Mouse (Mus musculus): ENCODE data around the gene Fam129a.
A peak's percentile ranks its signal among the peaks of the same experiment; 100 is the strongest.
"Not testable (repeated sequence)": the region's sequence is repeated elsewhere in the genome, so short reads cannot be mapped to it uniquely, and the experiment has no call there.

Gene Fam129a

DNA sequence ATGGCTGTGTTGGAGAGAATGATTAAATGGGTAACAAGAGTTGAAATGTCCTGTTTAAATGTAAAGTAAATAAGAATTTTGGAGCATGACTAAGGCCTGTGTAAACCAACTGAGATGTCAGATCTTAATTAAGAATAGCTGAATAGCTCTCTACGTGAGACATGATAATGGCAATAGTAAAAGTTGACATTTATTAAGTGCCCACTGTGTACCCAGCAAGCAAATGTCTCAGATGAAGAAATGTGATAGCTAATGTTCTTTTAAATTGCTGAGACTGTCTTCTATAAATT is 13.1 kb downstream of the Fam129a start:
- DNase-seq (ENCODE audit: low spot score in 2 of 2) = no peak

DNA sequence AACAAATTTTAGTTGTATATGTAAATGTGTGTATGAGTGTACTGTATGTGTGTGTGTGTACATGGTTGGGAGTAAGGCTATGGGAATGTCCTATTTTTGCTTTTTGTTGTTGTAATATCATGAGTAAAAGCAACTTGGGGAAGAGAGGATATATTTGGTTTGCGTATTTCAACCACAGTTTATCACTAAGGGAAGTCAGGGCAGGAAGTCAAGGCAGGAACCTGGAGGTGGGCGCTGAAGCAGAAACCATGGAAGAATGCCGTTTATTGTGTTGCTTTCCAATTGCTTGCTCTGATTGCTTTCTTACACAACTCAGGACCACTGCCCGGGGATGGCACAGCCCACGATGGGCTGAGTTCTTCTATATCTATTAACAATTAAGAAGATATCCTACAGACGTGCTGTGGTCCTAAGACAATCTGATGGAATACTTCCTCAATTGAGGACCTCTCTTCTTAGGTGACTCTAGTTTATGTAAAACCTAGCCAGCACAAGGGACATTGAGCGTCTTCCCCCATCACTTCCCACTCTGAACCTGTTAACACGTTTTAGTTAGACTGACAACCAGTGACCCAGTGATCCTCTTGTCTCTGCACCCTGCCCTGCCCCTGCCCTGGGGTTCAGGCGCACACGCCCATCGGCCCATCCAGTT is 13.7 kb downstream of the Fam129a start:
- no peak for DNase-seq (ENCODE audit: low spot score in 2 of 2)

- no peak for DNase-seq (ENCODE audit: low spot score in 2 of 2)
Observed at GRCm38 (mm10) chr1:151585647-151586046, 14.7 kb downstream of the Fam129a start.

- DNase-seq (ENCODE audit: low spot score in 2 of 2) = no peak
Observed at GRCm38 (mm10) chr1:151592085-151593017, 21.4 kb downstream of the Fam129a start.

DNA sequence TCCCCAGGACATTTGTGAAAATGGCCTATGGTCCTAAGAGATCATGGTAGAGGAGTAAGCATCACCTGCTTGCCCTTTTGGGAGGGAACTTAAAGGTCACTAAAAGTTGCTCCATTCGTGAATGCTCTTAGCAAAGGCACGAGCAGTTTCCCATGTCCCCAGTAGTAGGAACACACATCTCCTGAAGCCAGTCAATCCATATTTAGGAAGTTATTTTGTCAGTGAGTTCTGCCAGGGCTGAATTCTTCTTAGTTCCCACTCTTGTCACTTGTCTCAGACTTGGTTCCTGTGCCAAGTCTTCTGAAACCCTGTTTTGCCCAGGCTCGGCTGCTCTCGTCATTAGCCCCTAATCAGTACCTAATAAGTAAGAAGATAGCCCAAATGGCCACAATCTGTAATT is 23.9 kb downstream of the Fam129a start:
- DNase-seq (ENCODE audit: low spot score in 2 of 2) = no peak

- no peak for DNase-seq (ENCODE audit: low spot score in 2 of 2)
Observed at GRCm38 (mm10) chr1:151595600-151596299, 24.8 kb downstream of the Fam129a start.

- no peak for DNase-seq (ENCODE audit: low spot score in 2 of 2)
Observed at GRCm38 (mm10) chr1:151596562-151596961, 25.6 kb downstream of the Fam129a start.

DNA sequence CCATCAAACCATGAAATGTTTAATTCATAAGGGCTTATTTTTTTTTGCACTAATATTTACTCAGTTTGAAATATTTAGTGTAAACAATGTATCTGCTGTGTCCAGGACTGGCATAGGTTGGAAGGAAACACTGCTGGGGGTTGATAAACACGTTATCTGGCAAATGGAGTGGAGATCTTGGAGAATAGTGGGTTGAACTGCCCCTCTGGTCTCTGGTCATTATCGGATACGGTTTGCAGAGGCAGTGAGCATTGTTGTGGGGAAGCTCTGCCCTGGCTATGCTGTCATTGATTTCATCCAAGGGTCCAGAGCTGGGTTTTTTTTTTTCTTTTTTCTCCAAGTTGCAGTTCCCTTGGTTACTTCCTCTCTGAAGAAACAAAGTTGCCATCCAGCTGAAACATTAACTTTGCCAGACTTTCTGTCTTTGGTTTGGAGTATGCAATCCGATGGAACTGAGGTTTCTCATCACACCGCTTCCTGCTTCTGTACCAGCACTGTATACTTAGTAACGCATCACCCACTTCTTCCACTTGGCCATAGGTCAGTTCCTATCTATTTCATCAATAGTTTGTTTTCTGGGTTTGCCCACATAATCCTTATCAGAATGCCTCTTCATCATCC is 26.8 kb downstream of the Fam129a start:
- no peak for DNase-seq (ENCODE audit: low spot score in 2 of 2)

GRCm38 (mm10) chr1:151598876-151599275 is 27.9 kb downstream of the Fam129a start:
- no peak for DNase-seq (ENCODE audit: low spot score in 2 of 2)

DNA sequence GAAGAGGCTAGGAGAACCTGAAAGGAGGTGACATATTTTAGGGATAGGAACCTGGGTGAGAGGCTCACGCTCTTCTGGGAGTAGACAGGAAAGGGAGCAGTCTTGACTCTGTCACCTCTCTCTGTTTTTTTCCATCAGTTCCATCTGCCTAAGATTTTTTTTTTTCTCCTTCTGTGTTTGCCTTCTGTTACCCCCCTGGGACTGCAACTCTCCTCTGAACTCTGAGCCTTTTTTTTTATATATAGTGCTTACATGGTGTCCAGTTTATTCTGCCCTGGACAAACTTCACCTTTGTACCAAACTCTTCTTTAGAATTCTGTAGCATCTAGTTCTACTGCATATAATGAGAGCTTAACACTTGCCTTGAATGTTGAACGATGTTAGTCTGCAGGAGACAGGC is 33.3 kb downstream of the Fam129a start:
- DNase-seq (ENCODE audit: low spot score in 2 of 2) = no peak

- not testable (repeated sequence) for DNase-seq (ENCODE audit: low spot score in 2 of 2)
Observed at GRCm38 (mm10) chr1:151607957-151608356, 37.0 kb downstream of the Fam129a start.

- no peak for DNase-seq (ENCODE audit: low spot score in 2 of 2)
Observed at GRCm38 (mm10) chr1:151610621-151611020, 39.6 kb downstream of the Fam129a start.

DNA sequence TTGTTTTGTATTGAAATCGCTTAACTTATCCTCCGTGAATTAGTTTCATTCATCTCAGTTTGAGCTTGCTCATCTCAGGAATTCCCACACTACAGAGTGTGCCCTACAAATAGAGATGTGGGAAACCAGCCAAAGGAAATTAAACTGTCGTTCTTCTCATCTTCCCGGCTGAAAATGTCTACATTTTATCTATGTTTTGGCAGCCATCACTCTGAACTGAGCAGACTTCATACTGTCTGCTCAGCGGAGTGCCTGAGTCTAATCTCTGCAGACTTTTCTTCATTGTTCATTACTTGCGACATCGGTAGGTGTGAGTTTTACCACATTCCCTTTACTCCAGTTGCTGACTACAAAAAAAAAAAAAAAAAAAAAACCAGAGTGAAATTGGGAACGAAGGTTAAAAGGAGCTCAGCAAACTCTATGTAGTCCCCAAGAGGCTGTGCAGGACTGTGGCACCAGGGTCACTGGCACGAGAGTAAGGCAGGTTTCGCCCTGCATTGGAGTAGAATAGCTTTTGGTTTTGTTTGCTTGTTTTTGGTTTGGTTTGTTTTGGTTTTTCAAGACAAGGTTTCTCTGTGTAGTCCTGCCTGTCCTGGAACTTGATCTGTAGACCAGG is 43.4 kb downstream of the Fam129a start:
- DNase-seq (ENCODE audit: low spot score in 2 of 2) = no peak

DNA sequence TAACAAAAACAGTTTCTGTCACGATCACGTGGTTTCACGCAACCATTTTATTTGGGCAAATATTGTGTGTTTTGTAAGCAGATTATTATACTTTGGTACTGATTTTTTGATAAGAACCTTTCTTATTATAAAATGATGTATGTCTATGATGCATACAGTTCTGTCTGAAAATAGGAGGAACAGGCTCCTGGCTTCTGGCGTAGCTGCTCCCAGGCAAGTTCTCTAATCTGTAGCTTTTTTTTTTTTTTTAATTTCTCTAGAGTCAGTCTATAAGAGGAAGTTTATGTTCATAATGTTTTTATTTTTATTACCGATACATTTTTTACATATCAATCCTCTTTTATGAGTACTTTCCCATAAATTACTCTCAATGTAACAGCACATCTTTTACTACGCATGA is 44.6 kb downstream of the Fam129a start:
- DNase-seq (ENCODE audit: low spot score in 2 of 2) = no peak

DNA sequence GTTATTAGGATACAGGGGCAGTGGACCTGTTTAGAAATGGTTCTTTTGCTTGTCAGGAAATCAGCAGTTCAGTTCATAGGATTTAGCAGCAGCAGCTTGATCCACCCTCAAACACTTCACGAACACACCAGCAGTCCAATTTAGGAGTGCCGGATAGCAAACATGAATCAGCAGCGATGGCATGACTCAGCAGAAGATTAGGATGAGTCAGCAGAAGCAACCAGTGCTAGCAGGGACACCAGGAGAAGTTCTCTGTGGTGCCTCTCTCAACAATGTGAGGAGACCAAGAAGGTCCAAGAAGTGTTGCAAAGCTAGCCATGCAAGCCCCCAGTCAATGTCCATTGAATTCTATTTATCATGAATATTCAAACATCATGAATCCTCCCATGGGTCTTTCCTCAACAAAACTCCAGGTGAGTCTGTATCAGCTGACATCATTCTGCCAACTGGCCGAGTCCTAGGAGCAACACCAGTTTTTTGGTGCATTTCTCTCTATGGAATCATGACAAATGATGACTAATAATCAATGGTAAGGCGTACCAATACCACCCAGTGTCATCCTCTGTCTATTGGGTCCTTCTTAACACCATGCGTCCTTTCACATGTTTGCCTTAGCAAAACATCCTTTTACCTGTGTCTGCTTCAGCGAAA is 45.7 kb downstream of the Fam129a start:
- peak; percentile 40 to 48 for DNase-seq (ENCODE audit: low spot score in 2 of 2)

- DNase-seq (ENCODE audit: low spot score in 2 of 2) = no peak
Observed at GRCm38 (mm10) chr1:151618251-151618650, 47.3 kb downstream of the Fam129a start.

- DNase-seq (ENCODE audit: low spot score in 2 of 2) = no peak
Observed at GRCm38 (mm10) chr1:151619281-151619711, 48.3 kb downstream of the Fam129a start.

DNA sequence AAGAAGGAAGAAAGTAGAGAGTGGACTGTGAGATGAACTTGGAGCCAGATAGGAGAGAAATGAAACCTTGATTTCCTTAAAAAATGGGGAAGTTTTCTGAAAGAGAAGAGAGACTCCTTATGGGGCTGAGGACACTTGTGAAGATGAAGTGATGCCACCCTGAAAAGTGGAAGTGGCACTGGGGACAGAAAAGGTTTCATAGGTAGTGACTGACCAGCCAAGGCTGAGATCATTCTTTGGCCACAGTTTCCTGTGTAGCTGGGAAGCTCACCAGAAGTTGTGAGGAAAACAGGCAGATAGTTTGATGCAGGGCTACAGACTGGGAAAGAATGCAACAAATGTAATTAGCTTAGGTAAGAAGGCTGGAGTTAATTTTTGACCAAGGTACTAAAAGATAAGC is 49.7 kb downstream of the Fam129a start:
- no peak for DNase-seq (ENCODE audit: low spot score in 2 of 2)

DNA sequence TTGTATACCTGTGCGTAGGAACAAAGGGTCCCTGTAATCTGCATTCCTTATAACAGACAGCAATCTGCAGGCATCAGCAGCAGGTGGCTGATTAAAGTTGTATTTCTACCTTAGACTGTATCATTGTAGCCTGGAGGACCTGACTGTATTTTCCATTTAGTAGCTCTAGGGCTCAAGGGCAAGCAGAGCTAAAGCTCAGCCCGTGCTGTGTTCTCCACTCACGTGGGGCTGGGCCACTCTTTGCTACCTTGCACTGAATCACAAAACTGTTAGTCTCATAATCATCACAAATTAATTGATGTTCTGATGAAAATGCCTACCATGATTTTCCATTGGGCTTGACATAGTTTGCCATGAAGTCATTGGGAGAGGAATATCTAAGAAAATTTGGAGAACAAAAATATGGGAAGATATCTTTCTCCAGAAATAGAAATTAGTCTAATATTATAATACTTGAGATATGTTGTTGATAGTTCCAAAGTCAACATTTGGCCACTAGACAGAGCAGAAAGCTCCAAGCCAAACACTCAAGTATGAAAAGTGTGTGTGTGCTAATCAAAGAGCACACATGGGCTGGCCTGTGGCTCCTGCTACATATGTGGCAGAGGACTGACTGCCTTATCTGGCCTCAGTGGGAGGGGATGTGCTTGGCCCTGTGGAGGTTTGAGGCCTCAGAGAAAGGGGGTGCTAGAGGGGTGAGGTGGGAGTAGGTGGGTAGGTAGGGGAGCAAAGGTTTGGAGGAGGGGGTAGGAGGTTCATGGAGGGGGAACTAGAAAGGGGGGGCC is 53.6 kb downstream of the Fam129a start:
- DNase-seq (ENCODE audit: low spot score in 2 of 2) = no peak

- DNase-seq (ENCODE audit: low spot score in 2 of 2) = no peak
Observed at GRCm38 (mm10) chr1:151625260-151625659, 54.3 kb downstream of the Fam129a start.
